Mouse (Mus musculus) frontal cortex, postnatal 14 days (tissue): ENCODE data around the gene Psmc5.
A peak's percentile ranks its signal among the peaks of the same experiment; 100 is the strongest.

ENCODE experiments used
- DNase-seq, 2 experiments: peaks; one replicate each; pipeline ENCODE4 v3.0.0; 2022; ENCODE audit warnings: low spot score in 2 of 2

Psmc5 gene

GRCm38 (mm10) chr11:106268326-106269059, 12.5 kb downstream of the Psmc5 start:
- no peak for DNase-seq

- DNase-seq = no peak
Observed at GRCm38 (mm10) chr11:106269060-106269431, 13.1 kb downstream of the Psmc5 start.

- no peak for DNase-seq
Observed at GRCm38 (mm10) chr11:106271131-106271793, 15.3 kb downstream of the Psmc5 start.

GRCm38 (mm10) chr11:106271794-106272643, 16.1 kb downstream of the Psmc5 start:
- peak in 1 of 2 experiments; percentile 43 for DNase-seq

GRCm38 (mm10) chr11:106272644-106273310, 16.8 kb downstream of the Psmc5 start, which contains the start of gene Smarcd2:
Smarcd2 (minus strand) TSS chr11:106272972.
- peak; percentile 99 for DNase-seq

- DNase-seq = no peak
Observed at GRCm38 (mm10) chr11:106273311-106273684, 17.3 kb downstream of the Psmc5 start.

GRCm38 (mm10) chr11:106273811-106274210, 17.9 kb downstream of the Psmc5 start:
- no peak for DNase-seq

GRCm38 (mm10) chr11:106274374-106274773, 18.4 kb downstream of the Psmc5 start:
- DNase-seq = no peak

- no peak for DNase-seq
Observed at GRCm38 (mm10) chr11:106274971-106275411, 19.0 kb downstream of the Psmc5 start.

GRCm38 (mm10) chr11:106276454-106276853, 20.5 kb downstream of the Psmc5 start, which contains the start of gene Tcam1:
Tcam1 (plus strand) TSS chr11:106276672.
- DNase-seq = peak; percentile 86 to 94

GRCm38 (mm10) chr11:106282452-106282851, 26.5 kb downstream of the Psmc5 start:
- DNase-seq = no peak

- no peak for DNase-seq
Observed at GRCm38 (mm10) chr11:106283371-106283770, 27.4 kb downstream of the Psmc5 start.

GRCm38 (mm10) chr11:106284126-106284525, 28.2 kb downstream of the Psmc5 start:
- no peak for DNase-seq

- DNase-seq = no peak
Observed at GRCm38 (mm10) chr11:106286206-106286605, 30.3 kb downstream of the Psmc5 start.

GRCm38 (mm10) chr11:106286987-106287386, 31.0 kb downstream of the Psmc5 start:
- DNase-seq = no peak

- DNase-seq = no peak
Observed at GRCm38 (mm10) chr11:106289369-106289768, 33.4 kb downstream of the Psmc5 start.

GRCm38 (mm10) chr11:106290376-106290775, 34.4 kb downstream of the Psmc5 start:
- no peak for DNase-seq

- no peak for DNase-seq
Observed at GRCm38 (mm10) chr11:106291861-106292260, 35.9 kb downstream of the Psmc5 start.

- no peak for DNase-seq
Observed at GRCm38 (mm10) chr11:106301765-106302164, 45.8 kb downstream of the Psmc5 start, which contains the start of gene Gh. Gh (minus strand) TSS chr11:106301865.

- DNase-seq = no peak
Observed at GRCm38 (mm10) chr11:106302634-106303033, 46.7 kb downstream of the Psmc5 start.

GRCm38 (mm10) chr11:106305348-106306064, 49.6 kb downstream of the Psmc5 start:
- no peak for DNase-seq
